Mouse (Mus musculus): ENCODE results near the gene Gm525.
A peak's percentile ranks its signal among the peaks of the same experiment; 100 is the strongest.

Gene Gm525

DNA sequence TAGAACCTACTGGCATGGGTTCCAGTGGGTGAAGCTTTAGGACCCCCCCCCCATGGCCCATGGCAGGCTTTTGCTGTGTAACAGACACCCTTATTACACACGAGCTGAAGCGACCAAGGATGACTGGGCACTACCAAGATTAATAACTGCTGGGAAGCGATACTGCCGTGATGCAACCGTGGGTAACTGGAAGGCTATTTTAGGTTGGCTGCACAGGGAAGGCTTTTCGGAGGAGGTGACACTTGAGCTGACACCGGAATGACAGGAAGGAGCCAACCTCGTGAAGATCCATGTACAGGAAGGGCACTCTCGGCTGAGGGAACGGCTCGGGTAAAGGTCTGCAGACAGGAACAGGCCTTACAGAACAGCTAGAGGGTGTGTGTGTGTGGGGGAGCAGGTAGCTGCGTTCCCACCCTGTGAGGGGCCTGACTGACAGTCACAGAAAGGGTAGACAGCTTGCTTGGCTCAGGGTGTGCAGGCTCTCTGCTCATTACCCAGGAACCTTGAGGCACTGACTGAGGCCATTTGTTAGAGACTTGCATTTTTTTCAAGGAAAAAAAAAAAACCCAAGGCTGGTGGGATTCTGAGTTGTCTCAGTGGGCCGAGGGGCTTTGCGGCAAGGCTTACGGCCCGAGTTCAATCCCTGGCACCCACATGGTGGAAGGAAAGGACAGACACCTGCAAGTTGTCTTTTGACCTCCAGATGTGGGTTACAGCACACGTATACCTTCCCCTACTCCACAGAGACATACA lies 24.6 kb downstream of the Gm525 start:
- DNase-seq (ENCODE audit: low spot score) = no peak

DNA sequence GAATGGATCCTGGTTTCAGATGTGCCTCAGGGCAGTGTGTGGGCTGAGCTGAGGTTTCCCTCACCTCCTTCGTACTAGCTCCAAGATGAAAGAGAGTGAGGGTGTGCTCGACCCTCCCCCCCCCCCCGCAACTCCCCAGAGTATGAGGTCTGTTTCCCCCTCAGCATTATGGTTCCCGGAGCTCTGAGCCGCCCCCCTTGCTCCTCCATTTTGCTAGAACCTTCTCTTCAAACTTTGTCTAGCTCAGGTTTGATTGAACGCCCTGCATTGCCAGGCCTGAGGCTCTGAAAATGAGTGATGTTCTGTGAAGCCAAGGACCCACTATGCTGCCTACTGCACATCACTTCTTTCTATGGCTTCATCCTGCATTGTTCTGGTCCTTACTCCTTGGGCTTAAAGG lies 25.3 kb downstream of the Gm525 start:
- no peak for DNase-seq (ENCODE audit: low spot score)

DNA sequence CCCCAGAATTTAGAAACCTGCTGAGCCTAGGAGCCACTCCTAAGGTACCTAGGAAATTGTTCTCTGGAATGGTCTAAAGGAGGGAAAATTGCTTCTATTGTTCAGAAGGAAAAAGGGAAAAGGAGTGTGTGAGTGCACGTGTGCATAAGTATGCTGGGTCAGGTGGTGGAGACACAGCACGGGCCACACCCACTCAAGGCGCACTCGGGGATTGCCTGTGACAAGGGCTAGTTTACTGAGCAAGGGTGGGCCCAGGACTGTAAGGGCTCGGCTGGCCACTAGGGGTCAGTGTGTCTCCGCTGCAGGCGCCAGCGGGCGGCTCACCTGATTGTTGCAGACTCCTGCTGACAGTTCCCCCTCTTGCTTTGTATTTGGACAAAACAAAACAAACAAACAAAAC lies 26.8 kb downstream of the Gm525 start:
- peak; percentile 84 for DNase-seq (ENCODE audit: low spot score)

DNA sequence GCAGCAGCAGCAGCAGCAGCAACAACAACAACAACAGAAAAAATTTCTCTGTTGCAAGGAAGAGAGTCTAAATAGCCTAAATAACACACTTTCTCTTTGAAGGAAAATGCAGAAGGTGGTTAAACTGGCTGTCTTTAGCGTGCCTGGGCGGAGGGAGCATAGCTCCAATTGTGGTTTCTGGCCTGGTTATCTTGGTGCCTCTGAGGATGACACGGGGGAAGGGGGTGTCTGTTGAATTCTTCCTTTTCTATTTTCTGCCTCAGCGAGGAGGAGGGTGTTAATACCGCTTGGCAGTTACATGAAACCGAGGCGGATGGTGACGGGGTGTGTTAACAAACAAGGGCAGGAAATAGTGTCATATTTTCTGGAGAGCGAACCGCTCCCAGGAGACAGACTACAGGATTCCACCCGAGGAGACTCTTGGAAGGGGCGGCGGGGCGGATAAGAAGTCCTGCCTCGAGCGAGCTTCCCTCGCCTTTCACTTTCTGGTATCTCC lies 27.2 kb downstream of the Gm525 start:
- peak; percentile 28 for DNase-seq (ENCODE audit: low spot score)

DNA sequence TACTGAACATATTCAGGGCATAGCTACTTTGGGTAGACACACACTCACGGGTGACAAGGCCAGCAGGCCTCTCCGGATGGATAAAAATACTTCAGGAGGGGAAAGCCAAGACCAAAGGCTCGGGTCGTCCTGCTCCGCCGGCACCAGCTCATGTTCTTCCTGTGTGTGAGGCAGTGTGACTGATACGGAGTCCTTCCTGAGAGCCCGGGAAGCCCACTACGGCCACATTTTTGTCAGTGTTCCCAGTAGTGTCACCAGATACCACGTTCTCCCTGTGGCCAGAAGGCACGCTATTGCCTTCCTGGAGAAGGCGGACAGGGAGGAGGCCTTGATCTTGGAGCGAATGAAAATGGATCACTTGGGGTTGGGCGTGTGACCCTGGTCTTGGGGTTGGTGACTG lies 29.5 kb downstream of the Gm525 start:
- DNase-seq (ENCODE audit: low spot score) = no peak

DNA sequence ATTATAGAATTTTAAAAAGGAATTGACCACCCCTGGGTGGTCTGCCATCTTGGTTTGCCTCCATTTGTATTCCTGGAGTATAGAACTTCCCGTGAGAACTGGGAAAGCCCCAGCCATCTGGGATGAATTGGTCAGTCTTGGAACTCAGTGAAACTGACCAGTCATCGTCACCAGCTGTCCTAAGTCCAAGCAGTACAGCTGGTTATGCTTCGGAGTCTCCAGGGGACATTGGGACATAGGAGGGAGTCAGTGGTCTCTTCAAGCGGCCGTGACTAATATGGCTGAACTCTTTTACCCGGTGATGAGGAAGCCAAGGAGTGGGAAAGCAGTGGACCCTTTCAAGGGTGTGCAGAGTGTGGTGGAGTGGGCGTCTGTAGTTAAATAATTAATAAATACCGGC lies 31.6 kb downstream of the Gm525 start:
- DNase-seq (ENCODE audit: low spot score) = no peak

DNA sequence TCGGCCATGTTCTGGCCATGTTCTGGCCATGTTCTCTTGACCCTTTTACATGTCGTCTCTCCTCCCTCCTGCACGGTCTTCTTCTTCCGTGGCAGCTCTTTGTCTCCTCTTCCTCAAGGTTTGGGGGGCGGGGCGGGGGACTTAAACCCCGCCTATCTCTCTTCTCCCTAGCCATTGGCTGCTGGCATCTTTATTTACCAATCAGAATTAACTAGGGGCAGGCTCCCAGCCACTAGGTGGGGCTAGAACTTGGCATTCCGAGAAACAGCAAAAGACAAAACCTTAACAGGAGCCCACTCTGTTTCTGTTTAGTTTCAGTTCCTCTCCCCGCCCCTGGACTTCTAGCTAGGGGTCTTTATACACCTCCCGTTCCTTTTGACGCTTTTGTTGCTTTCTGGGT lies 32.2 kb downstream of the Gm525 start:
- DNase-seq (ENCODE audit: low spot score) = no peak

DNA sequence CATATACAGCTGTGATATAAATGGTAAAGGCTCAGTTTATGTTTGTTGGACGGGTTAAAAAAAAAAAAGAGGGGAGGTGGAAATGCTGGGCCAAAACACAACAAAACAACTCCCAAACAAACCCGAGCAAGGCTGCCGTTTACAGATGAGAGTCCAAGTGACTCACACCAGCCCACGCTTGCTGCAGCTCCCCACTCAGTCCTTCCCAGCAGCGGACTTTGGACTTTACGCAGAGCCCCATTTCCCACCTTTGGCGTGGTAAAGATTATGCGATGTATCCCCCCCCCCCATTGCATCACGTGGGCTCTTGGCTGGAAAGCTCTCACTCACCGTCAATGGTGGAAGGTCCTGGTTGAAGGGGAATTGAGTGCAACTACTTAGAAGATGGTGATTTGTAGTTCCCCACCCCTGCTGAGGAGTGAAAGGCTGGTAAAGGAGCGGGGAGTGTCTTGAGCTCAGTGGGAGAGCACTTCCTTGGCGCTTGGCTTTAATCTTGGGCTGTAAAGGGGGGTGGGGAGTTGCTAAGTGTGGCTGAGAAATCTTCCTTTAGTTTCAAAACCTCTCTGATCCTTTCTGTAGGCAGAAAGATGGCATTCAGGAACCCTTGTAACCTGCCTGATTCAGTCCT lies 33.7 kb downstream of the Gm525 start:
- no peak for DNase-seq (ENCODE audit: low spot score)

DNA sequence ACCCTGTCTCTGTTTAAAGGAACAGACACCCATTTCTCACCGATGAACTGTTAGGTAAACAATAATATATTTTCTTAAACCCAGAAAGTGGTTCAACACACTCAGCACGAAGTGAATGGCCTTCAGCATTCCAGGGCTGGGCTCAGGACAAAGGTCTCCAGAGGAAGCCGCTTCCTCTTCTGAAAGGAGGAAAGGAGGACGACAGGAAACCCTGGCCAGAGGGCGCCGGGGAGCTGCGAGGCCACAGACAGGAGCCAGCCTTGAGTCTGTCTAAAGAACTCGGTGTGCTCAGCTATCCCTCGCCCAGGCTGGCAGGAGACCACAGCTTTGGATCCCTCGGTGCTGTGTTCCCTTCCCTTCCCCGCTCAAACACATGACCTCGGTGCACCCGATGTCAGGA lies 50.8 kb downstream of the Gm525 start:
- DNase-seq (ENCODE audit: low spot score) = peak; percentile 9

DNA sequence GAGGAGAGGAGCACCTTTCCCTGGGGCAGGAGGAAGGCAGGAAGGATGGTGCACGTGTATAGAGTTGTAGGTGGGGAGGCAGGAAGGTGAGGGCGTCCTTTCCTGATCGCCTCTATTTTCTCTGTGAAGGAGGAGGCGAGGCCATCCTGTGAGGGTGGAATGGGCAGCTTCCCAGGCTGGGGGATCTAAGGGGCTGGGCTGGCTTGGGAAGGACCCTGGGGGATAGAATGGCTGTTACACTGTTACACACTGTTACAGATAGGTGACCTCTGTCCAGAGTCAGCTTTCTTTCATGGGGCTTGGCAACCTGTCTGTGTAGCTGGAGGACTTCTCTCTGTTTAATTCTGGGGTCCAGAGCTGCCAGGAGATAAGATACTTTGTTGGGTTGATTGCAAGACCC lies 57.2 kb downstream of the Gm525 start:
- DNase-seq (ENCODE audit: low spot score) = no peak

DNA sequence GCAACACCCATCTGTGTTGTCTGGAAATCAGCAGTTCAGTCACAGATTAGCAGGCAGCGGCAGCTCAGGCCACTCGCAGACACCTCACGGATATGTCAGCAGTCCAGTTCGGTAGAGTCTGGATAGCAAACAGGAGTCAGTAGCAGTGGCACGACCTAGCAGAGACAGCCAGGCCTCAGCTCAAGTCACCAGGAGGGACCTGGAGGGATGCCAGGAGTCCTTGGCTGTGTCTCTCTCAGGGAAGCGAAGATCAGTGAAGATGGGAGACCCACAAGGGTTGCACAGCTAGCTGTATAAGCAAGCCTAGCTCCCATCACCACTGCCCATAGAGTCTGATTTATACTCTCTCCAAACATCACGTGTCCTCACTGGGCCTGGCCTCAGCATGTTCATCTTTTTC lies 58.8 kb downstream of the Gm525 start:
- DNase-seq (ENCODE audit: low spot score) = no peak

DNA sequence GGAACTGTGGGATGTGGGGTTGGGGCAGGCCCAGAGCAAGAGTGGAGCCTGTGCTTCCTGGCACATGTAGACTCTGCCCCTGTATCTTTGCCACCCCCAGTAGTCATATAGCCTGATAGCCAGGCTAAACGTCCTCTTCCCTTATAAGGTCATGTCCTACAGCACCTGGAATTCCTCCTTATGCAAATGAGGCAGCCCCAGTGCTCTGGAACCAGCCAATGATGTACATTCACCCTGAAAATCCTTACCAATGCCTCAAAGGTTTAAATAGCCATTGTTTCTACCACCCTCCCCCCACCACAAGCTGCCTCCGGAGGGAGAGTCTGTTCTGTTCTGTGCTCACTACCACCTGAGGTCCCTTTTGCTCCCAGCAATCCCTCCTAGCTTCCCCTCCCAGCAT lies 60.6 kb downstream of the Gm525 start:
- DNase-seq (ENCODE audit: low spot score) = no peak

DNA sequence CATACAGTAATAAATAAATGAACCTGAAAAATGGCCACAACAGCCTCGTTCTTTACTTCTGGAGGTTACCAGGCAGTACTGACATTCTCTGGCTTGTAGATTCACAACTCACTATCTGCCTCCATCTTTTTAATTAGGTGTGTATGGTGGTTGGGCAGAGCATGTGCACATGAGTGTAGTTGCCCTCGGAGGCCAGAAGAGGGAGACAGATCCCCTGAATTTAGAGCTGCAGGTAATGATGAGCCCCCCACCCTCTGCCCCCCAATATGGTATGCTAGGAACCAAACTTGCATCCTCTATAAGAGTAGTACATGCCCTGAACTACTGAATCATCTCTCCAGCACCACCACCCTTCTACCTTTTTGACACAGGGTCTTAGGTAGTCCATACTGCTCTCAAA lies 64.3 kb downstream of the Gm525 start:
- DNase-seq (ENCODE audit: low spot score) = no peak
